Mouse (Mus musculus): ENCODE results near the gene Ggcx. TPM values are rescaled to one million over a fixed set of nuclear protein-coding genes. Genes with fewer than 3 reads are reported as not detected.
"Not testable (repeated sequence)": the region's sequence is repeated elsewhere in the genome, so short reads cannot be mapped to it uniquely, and the experiment has no call there.

The Ggcx gene
- total RNA-seq, 2 experiments from 2014 or later: 7.8 to 8.3 TPM

GRCm38 (mm10) chr6:72458921-72459320 lies 44.8 kb downstream of the Ggcx start:
- ATAC-seq (ENCODE audit: poor library complexity, severe bottlenecking): no peak

GRCm38 (mm10) chr6:72460036-72460801 lies 46.1 kb downstream of the Ggcx start:
- no peak for ATAC-seq (ENCODE audit: poor library complexity, severe bottlenecking)

- not testable (repeated sequence) for ATAC-seq (ENCODE audit: poor library complexity, severe bottlenecking)
These were observed 48.6 kb downstream of the Ggcx start for GRCm38 (mm10) chr6:72462550-72463257.

- ATAC-seq (ENCODE audit: poor library complexity, severe bottlenecking): no peak
These were observed 51.5 kb downstream of the Ggcx start for GRCm38 (mm10) chr6:72465361-72466157.

GRCm38 (mm10) chr6:72466171-72466570 lies 52.1 kb downstream of the Ggcx start:
- no peak for ATAC-seq (ENCODE audit: poor library complexity, severe bottlenecking)

GRCm38 (mm10) chr6:72473264-72474041 lies 59.3 kb downstream of the Ggcx start:
- no peak for ATAC-seq (ENCODE audit: poor library complexity, severe bottlenecking)

- ATAC-seq (ENCODE audit: poor library complexity, severe bottlenecking): no peak
These were observed 61.3 kb downstream of the Ggcx start for GRCm38 (mm10) chr6:72475221-72475985.

- no peak for ATAC-seq (ENCODE audit: poor library complexity, severe bottlenecking)
These were observed 62.7 kb downstream of the Ggcx start for GRCm38 (mm10) chr6:72476836-72477235.

- ATAC-seq (ENCODE audit: poor library complexity, severe bottlenecking): no peak
These were observed 63.5 kb downstream of the Ggcx start for GRCm38 (mm10) chr6:72477621-72478020.

- ATAC-seq (ENCODE audit: poor library complexity, severe bottlenecking): not testable (repeated sequence)
These were observed 64.6 kb downstream of the Ggcx start for GRCm38 (mm10) chr6:72478691-72479090.

GRCm38 (mm10) chr6:72479645-72480421 lies 65.7 kb downstream of the Ggcx start:
- peak; percentile 62 for ATAC-seq (ENCODE audit: poor library complexity, severe bottlenecking)

- no peak for ATAC-seq (ENCODE audit: poor library complexity, severe bottlenecking)
These were observed 66.3 kb downstream of the Ggcx start for GRCm38 (mm10) chr6:72480422-72480702.

Other genes starting within 250 kb of the Ggcx start
- 0.22 TPM in 1 of 2 replicates, not detected in the other for gene Atoh8, start 178.7 kb upstream of the Ggcx start, total RNA-seq (2015)
- 0.51 TPM in 1 of 2 replicates, not detected in the other for gene Atoh8, start 178.7 kb upstream of the Ggcx start, total RNA-seq (2017)
- 0.60 TPM in 1 of 2 replicates, not detected in the other for gene Sftpb, start 109.7 kb upstream of the Ggcx start, total RNA-seq (2015)
- not detected in 2 replicates for gene Sftpb, start 109.7 kb upstream of the Ggcx start, total RNA-seq (2017)
- gene Usp39, start 69.1 kb upstream of the Ggcx start, total RNA-seq (2015): 36.8 and 42.1 TPM in 2 replicates
- 71.7 and 77.1 TPM in 2 replicates for gene Usp39, start 69.1 kb upstream of the Ggcx start, total RNA-seq (2017)
- gene 0610030E20Rik, start 67.0 kb upstream of the Ggcx start, total RNA-seq (2015): 34.0 and 40.5 TPM in 2 replicates
- 26.7 and 30.7 TPM in 2 replicates for gene 0610030E20Rik, start 67.0 kb upstream of the Ggcx start, total RNA-seq (2017)
- 0.20 and 2.3 TPM in 2 replicates for gene Tmem150a, start 58.9 kb upstream of the Ggcx start, total RNA-seq (2015)
- 0.26 and 0.45 TPM in 2 replicates for gene Tmem150a, start 58.9 kb upstream of the Ggcx start, total RNA-seq (2017)
- gene Rnf181, start 47.4 kb upstream of the Ggcx start, total RNA-seq (2015): 69.3 and 70.0 TPM in 2 replicates
- 49.5 and 52.1 TPM in 2 replicates for gene Rnf181, start 47.4 kb upstream of the Ggcx start, total RNA-seq (2017)
- 15.4 and 20.0 TPM in 2 replicates for gene Vamp5, start 33.8 kb upstream of the Ggcx start, total RNA-seq (2015)
- gene Vamp5, start 33.8 kb upstream of the Ggcx start, total RNA-seq (2017): 6.5 and 12.4 TPM in 2 replicates
- gene Vamp8, start 23.6 kb upstream of the Ggcx start, total RNA-seq (2015): 219 and 236 TPM in 2 replicates
- gene Vamp8, start 23.6 kb upstream of the Ggcx start, total RNA-seq (2017): 199 and 241 TPM in 2 replicates
- 181 and 183 TPM in 2 replicates for gene Mat2a, start 25.2 kb downstream of the Ggcx start, total RNA-seq (2015)
- gene Mat2a, start 25.2 kb downstream of the Ggcx start, total RNA-seq (2017): 95.4 and 105 TPM in 2 replicates
- gene Sh2d6, start 107.4 kb downstream of the Ggcx start, total RNA-seq (2015): 0.25 TPM in 1 of 2 replicates, not detected in the other
- 0.18 TPM in 1 of 2 replicates, not detected in the other for gene Sh2d6, start 107.4 kb downstream of the Ggcx start, total RNA-seq (2017)
- gene Capg, start 130.1 kb downstream of the Ggcx start, total RNA-seq (2015): 164 and 167 TPM in 2 replicates
- 341 and 407 TPM in 2 replicates for gene Capg, start 130.1 kb downstream of the Ggcx start, total RNA-seq (2017)
- gene Elmod3, start 184.1 kb downstream of the Ggcx start, total RNA-seq (2015): 6.4 and 7.0 TPM in 2 replicates
- gene Elmod3, start 184.1 kb downstream of the Ggcx start, total RNA-seq (2017): 8.6 and 10.2 TPM in 2 replicates
- 2.2 and 5.2 TPM in 2 replicates for gene Retsat, start 184.2 kb downstream of the Ggcx start, total RNA-seq (2015)
- 3.8 and 7.2 TPM in 2 replicates for gene Retsat, start 184.2 kb downstream of the Ggcx start, total RNA-seq (2017)
- 50.5 and 53.2 TPM in 2 replicates for gene Tgoln1, start 202.7 kb downstream of the Ggcx start, total RNA-seq (2015)
- gene Tgoln1, start 202.7 kb downstream of the Ggcx start, total RNA-seq (2017): 59.1 and 59.6 TPM in 2 replicates

Measured in megakaryocyte, adult 5-6 weeks (primary cell).